Mouse (Mus musculus): ENCODE results near the gene Rbms3.
A peak's percentile ranks its signal among the peaks of the same experiment; 100 is the strongest.

Rbms3 gene

DNA sequence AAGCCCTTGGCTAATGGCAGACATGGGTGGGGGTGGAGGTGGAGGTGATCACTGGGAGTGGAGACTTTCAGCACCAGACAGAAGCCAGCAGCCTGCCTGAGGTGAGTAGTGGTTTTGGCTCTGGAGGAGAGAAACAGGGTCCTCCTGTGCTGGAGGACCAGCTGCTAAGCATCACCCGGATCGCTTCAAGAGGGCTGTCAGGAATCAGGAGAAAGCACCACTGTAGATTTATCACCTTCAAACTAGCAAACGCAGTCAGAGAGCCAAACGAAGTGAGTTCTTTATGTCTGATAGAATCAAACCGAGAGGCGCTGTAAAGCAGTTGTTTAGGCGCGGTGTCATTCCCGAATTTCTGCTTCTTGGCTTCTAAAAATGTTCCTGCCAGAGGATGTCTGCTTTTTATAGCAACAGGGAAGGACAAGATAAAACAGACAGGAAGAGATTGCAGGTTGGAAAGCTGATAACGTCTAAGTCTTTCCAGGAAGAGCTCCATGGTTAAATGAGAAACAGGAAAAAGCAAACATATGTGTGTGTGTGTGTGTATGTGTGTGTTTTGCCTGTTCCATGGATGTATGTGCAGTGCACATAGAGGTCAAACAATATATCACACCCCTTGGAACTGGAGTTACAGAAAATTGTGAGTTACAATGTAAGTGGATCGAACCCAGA lies 928.1 kb downstream of the Rbms3 start:
- DNase-seq = no peak

DNA sequence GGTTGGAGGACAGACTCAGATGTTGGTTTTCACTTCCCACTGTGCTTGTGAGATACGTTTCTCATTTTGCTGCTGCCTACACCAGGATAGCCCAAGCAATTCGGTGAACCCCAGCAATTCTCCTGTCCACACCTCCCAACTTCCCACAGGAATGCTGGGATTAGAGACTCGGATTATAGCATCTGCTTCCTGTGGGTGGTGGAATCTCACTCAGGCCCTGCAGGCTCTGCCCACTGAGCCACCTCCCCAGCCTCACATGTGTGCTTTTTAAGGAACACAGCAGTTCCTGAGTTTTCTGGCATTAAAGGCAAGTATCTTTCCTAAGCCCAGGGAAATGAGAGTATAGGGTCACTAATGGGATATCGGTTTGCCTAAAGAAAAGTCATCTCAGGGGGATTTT lies 941.1 kb downstream of the Rbms3 start:
- DNase-seq = no peak

DNA sequence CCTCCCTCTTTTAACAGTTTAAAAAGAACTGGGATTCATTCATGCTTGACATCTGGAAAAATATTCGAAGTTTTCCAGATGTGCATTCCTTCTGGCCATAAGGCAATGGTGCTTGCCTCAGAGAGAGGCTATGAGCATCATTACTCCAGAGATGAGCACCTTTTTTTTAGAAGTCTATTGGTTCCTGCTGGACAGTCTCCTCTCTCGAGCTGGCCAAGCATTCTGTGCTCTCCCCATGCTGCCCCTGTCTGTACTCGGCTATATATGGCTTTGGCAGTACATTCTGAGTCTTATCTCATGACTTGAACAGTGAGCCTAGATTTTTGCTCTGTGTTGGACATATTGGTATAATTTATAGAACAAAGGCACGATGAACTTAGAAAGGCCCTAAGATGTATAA lies 952.6 kb downstream of the Rbms3 start:
- no peak for DNase-seq

GRCm38 (mm10) chr9:116676445-116676844 lies 953.3 kb downstream of the Rbms3 start:
- no peak for DNase-seq

DNA sequence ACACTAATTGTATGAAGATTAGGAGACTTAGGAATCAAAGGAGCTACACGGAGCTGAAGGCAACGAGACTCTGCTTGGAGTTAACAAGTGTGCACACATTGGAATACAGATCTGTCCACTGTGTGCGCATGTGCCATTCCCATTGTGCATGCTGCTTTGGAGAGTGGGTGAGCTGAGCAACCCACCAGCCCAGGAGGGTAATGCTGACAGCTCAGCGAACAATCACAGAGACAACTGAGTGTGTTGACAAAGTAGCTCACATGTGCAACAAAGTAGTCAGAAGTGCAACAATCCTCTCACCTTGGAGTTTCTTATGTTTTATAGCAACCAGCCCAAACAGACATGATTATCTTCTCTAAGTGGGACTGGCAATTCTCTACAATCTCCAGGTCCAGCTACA lies 955.5 kb downstream of the Rbms3 start:
- no peak for DNase-seq

- DNase-seq = no peak
Measured at GRCm38 (mm10) chr9:116661026-116661425, 968.7 kb downstream of the Rbms3 start.

DNA sequence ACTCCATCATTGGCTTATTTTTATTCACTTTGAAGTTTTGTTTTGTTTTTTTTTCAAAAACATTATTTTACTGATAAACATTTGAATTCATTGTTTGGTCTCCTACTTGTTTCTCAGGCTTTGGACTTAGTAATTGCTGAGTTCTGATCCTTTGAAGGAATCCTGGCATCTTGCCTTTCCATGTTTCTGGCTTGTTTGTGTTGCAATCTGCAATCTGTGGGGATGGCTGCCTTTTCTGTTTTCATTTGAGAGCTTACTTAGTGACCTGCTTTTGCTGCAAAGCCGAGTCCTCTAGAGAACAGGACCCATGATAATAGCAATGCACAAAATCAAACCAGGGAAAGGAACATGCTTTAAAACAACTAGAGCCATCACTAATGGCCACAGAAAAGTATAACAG lies 969.8 kb downstream of the Rbms3 start:
- no peak for DNase-seq

- DNase-seq = no peak
Measured at GRCm38 (mm10) chr9:116657141-116657540, 972.6 kb downstream of the Rbms3 start.

GRCm38 (mm10) chr9:116651414-116651813 lies 978.3 kb downstream of the Rbms3 start:
- DNase-seq = no peak

DNA sequence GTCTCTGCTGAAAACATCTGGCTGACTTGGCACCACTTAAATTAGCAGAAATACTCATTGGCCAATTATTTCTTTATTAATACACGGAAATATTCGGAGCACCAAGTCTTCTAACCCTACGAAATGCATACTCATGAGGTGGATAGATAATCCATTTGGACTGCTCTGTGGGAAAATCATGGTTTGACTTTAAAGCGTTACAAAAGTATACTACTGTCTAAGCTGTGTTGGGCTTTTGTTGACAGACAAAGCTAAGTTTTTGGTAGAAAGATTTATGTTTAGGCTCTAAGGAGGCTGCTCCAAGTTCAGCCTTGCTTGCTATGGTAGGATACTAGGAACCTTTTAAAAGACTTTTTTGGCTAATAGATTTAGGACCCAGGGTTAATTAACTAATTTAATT lies 979.8 kb downstream of the Rbms3 start:
- DNase-seq = no peak

DNA sequence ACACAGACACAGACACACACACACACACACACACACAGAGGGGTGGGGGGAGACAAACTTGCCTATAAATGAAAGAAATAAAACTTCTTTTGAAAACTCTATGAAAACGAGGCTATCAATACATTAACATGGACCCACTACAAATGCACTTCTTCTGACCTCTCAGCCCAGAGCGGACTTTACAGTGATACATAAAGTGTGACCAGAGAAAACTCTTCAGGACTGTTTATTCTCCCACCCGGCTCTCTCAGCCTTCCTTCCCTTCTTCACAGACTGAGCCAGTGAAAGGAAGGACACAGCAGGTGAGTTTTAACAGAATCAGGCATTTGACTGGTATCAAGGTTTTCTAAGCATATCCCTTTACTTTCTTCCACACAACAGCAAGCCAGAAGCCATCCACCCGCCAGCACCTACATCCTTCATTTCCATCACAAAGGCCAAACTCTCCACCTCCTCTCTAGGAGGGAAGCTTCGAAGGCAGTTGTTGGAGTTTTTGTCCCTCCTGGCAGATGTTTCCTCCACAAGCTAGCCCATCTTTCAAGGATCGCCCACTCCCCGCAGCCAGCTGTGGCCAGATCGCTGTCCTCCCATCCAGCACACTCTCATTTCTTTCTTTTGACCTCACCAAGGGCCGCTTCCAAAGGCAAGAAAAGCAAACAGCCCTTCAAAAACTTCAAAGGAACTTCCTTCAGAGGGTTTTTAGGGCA lies 980.5 kb downstream of the Rbms3 start:
- DNase-seq = no peak

DNA sequence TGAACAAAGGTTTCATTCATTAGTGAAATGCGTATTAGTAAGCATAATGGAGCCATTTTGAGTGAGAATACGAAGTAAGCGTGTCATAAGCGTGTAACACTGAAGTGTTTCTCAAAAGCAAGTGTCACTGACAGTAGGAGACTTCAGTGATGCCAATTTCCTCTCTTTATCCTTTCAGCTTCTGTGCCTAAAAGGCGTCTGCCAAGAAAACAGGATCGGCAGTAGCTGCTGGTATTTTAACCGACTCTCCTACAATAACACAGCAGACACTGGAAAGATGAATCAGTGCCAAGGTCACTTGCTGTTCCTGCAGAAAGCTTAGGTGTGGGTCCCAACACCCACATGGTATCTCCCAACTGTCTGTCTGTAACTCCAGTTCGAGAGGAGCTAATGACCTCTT lies 985.1 kb downstream of the Rbms3 start:
- no peak for DNase-seq

GRCm38 (mm10) chr9:116640302-116640679 lies 989.4 kb downstream of the Rbms3 start:
- DNase-seq = no peak

- no peak for DNase-seq
Measured at GRCm38 (mm10) chr9:116639597-116640301, 990.0 kb downstream of the Rbms3 start.

DNA sequence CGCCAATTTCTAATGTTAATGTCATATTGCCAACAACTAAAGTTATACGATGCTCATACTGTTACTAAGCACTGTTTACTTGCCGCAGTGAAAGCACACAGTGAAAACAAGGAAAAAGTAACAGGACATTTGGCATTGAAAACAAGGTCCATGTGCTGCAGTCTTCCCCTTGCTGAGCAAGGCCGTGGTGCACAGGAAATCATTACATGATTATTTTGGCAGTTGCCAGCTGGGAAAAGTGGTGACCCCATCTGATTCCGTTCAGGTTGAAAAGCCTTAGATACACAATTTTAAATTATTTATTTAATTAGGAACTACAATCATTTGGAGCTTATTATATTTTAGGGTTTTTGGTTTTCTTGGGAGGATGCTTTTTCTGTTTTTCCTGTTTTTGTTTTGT lies 995.9 kb downstream of the Rbms3 start:
- no peak for DNase-seq

- no peak for DNase-seq
Measured at GRCm38 (mm10) chr9:116633075-116633474, 996.6 kb downstream of the Rbms3 start.

GRCm38 (mm10) chr9:116631816-116632215 lies 997.9 kb downstream of the Rbms3 start:
- DNase-seq = no peak

DNA sequence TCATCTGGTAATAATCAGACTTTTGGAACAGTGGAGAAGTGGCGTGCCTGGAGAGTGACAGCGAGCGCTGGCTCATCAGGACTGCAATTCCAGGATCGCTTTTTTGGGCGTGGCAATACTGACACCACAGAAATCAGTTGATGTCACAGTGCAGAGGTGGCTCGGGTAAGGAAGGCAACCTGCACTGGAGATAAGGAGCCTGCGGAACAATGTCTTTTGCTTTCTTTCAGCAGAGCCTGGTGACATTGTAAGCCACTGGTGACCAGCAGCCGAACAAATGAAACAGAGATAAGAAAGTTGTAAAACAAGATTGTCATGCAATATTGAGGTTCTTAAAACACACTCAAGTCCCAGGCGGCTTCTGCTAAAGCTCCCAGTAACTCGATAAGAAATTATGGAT lies 998.9 kb downstream of the Rbms3 start:
- DNase-seq = no peak

GRCm38 (mm10) chr9:116620434-116620833 lies 1009.3 kb downstream of the Rbms3 start:
- DNase-seq = no peak

DNA sequence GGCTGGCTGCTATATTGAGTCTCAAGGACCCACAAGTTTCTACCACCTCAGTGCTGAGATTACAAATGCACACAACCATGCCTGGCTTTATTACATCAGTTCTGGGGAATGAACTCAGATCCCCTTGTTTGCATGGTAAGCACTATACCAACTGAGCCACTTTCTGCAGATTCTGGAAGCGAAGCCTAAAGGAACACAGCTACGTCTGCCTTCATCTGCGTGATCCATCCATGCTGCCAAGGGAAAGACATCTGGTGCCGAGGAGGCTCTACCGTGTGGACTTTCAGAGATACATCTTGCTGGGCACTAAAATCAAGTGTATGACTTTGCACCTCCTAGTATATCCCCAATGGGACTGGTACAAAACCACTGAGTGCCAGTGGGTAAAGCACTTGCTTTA lies 1010.8 kb downstream of the Rbms3 start:
- no peak for DNase-seq

DNA sequence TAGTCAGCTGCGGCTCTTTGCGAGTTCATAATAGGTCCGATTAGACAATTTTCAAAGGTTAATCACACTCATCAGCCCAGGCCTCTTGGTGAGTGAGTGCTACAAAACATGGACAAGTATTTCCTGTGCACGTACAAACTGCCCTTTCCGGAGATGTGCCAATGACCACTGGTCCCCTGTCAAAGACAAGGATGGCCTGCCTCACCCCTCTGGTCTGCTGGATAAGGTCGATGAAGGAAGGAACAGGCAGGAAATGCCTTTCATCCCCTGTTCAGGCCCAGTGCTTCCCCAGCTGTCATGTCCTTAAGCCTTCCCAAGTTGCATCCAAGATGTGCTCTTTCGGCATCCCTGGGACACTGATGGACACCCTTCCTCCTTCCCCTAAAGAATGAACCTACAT lies 1016.4 kb downstream of the Rbms3 start:
- DNase-seq = peak in 1 of 2 experiments; percentile 17

DNA sequence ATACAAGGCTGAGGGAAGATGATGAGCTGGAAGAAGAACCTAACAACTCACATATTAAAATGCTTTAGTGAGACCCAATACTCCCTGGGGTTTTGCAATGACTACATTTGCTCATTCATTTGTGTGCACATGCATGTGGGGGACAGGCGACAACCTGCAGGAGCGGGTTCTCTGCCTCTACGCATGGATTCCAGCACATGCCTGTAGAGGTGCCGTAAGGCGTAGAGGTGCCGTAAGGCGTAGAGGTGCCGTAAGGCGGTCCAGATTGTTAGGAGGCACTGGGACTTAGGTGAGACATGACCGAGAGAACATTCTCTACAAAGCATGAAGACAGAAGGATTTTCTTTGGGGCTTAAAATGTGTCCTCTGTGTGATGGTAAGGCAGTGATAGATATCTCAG lies 1033.7 kb downstream of the Rbms3 start:
- DNase-seq = no peak

DNA sequence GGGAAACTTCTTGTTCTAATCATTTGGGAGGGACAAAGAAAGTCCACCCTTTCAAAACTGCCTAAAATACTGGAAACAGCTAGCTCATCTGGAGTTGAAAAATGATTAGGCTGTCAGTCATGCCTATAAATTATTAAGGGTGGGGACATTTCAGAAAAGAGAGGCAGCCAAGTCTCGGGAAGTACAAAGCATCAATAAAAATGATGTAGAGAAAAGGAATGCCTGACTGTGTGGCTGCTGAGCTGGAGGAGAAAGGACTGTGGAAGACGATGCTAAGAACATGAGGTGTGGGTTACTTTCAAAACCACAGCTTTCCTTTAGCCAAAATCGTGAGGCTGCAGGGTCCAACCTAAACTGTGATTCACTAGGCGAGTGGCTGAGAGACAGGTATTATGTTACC lies 1037.2 kb downstream of the Rbms3 start:
- no peak for DNase-seq

DNA sequence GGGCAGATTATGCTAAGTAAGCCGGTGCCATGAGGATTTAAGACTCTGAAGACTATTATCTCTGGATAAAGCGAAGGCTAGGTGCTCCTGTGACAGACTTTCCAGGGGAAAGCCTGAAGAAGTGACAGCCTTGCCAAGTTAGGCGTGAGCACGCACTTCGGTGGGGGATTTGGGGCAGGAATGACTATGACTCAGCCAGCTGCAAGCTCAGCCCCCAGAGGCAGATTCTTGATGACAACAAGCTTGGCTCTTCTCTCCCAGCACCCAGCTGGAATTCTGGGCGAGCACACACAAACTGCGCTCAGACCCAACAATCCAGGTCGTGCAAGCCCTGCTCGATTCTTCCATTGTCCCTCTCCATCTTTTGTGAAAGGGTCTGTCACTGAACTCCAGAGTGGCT lies 1038.6 kb downstream of the Rbms3 start:
- no peak for DNase-seq
